Mouse (Mus musculus) induced T-regulatory cell, adult 2 months (primary cell): ENCODE measurements around the gene Ccdc87.
"Not testable (repeated sequence)": the region's sequence is repeated elsewhere in the genome, so short reads cannot be mapped to it uniquely, and the experiment has no call there.

Experiments used
- DNase-seq: peaks from one replicate; pipeline ENCODE4 v3.0.0-alpha.2; 2012; ENCODE audit warnings: low read depth

The Ccdc87 gene

GRCm38 (mm10) chr19:4838526-4839140 lies 533 bp upstream of the Ccdc87 start:
- DNase-seq = no peak

DNA sequence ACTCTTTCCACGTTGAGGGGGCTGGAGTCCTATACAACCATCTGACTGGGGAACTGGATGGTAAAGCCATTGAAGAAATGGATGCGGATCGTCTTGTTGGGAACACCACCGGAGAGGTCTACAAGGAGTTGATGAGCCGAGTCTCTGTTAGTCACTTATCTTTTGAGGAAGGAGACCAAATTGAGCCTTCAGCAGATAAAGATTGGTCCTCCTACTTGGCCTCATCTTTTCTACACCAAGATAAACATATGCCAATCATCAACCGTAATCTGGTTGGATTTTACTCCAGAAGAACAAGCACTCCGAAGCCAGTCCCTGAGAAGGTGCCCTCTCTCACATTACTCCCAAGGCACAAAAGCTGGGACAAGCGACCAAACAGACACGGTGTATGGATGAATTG lies 1.7 kb downstream of the Ccdc87 start:
- DNase-seq = no peak

- DNase-seq = peak; percentile 70
These were observed 3.4 kb downstream of the Ccdc87 start for GRCm38 (mm10) chr19:4842611-4843010.

- DNase-seq = peak; percentile 17
These were observed 6.7 kb downstream of the Ccdc87 start for GRCm38 (mm10) chr19:4845846-4846245.

- DNase-seq = peak; percentile 75
These were observed 8.3 kb downstream of the Ccdc87 start for GRCm38 (mm10) chr19:4847490-4847889.

DNA sequence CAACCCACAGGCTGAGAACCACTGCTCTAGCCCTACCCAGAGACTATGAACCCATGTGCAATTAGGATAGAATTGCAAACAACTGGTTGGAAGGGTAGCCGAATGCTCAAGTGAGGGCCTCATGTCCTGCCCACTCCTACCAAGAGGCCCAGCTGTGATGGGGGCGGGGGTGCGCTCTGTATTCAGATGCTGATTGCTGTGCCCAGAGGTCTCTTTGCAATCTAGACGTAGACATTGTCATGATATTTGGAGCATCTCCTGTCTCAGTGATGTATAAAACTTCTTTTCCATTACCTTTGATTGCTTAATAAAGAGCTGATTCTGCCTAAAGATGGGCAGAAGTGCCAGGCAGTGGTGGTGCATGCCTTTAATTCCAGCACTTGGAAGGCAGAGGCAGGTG lies 10.6 kb downstream of the Ccdc87 start:
- no peak for DNase-seq

DNA sequence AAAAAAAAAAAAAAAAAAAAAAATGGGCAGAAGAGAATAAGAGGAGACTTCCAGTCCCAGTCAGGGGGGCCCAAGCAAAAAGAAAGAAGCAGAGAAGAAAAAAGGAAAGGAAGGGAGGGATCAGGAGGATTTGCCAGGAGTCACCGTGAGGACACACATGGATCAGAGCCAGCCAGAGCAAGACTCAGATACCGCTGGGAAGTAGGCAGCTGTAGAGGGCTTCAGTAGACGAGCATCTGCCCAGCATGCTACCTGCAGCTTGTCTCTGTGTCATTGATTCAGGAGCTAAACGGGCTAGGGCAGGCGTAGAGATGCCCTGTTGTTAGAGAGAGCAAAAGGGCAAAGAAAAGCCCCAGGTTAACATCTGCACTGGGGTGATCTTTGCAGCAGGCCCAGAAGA lies 11.1 kb downstream of the Ccdc87 start:
- DNase-seq = no peak

DNA sequence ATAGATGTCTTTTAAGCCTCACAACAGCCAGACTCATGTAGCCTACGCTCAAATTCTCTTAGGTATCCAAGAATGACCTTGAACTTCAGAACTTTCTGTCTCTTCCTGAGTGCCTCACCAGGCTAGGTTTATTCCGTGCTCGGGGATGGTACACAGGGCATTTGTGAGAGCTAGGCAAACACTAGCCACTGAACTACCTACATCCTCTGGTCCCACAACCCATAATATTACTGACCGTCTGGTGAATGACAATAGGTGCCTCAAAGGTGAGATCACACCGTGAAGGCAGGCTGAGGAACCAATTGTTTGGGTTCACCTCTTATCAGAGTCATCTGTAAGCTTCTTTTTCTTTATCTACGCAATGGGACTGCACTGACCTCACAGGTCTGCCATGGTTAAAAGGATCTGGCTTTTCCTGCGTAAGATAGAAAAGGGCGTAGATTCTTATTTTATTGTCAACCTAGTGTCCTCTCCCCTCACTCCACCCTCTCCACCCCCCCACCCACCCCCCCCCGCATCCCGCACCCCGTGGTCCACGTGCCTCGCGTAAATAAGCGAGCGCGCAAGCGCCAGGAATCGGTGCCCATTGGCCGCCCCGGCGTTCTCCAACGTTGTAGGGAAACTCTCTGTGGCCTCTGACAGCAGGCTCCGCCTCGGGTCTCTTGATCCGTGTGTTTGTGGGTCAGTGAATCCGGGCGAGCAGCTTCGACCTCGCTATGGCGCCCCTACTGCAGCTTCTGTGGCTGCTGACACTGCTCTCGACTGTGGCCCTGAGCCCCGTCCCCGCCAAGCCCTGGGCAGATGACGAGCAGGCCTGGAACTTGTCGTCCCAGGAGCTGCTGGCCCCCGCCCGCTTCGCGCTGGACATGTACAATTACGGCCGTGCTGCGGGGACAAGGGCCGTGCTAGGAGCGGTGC lies 15.6 kb downstream of the Ccdc87 start, which contains the start of gene Ctsf:
Gene Ctsf (plus strand): TSS at position 579 of the 918 bp plus-strand sequence.
- DNase-seq = peak; percentile 42

DNA sequence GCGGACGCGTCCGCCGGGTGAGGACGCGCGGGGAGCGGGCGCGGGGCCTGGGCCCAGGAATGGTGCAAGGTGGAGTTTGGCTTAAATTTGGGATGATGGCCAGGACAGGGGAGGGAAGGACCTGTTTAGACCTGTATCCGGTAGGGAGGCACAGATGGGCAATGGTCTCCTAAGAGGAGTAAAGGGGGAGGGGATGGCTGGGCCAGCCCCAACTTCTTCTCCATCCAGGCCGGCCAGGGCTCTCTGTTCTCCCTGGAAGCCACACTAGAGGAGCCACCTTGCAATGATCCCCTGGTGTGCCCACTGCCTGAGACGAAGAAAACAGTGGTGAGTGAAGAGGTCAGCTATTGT lies 16.3 kb downstream of the Ccdc87 start:
- no peak for DNase-seq

DNA sequence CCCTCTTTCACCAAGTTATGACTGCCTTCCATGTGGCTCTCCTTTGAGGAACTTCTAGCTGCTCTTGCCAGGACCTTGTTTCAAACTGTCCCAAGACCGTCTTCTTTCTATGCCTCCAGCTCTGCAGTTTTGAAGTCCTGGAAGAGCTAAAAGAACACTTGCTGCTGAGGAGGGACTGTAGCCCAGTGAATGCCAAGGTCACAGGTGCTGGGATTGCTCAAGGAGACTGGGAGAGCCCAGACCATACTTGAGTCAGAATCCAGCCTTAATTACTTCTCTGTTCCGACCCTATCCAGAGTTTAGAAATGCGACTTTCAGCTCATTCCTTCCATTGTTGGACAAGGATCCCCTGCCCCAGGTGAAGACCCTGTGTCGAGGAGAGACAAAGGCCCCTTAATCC lies 16.8 kb downstream of the Ccdc87 start:
- DNase-seq = no peak

- no peak for DNase-seq
These were observed 19.9 kb downstream of the Ccdc87 start for GRCm38 (mm10) chr19:4859081-4859480.

GRCm38 (mm10) chr19:4863048-4863447 lies 23.9 kb downstream of the Ccdc87 start:
- DNase-seq = no peak

DNA sequence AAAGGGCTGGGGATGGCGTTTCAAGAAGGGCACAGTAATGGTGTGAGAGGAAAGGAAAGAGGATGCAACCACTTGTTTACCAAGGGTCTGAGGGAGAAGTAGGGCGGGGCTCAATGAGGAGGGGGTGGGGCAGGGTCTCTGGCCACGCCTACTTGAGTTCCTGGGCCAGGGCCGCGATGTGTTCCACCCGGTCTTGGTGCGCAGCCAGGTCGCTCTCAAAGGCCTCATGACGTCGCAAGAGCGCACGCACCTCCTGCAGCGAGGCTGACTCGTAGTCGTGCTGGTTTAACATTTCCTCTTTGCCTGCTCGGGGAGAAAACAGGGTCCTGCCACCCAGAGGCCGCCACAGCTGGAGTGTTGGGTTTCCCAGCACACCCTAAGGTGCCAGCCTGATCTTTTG lies 26.0 kb downstream of the Ccdc87 start:
- DNase-seq = peak; percentile 62

- DNase-seq = not testable (repeated sequence)
These were observed 35.4 kb downstream of the Ccdc87 start for GRCm38 (mm10) chr19:4874613-4875012.

DNA sequence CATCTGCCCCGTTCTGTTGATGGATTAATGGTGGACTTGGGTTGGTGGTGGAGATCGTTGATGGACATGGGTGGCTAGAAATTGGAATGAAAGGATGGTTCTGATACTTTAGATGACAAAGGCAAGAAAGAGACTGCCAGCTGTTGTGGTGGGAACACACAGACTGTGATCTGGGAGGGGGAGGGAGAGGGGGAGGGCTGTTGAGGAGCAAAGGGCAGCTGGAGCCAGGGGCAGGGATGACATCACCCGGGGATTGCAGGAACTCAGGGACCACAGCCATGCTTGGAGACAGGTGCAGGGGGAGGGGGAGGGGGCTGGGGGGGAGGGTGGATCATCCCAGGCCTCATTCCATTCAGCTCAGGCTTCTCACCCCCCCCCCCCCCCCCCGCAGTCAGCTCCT lies 37.1 kb downstream of the Ccdc87 start:
- DNase-seq = no peak

GRCm38 (mm10) chr19:4876755-4877154 lies 37.6 kb downstream of the Ccdc87 start:
- DNase-seq = no peak

DNA sequence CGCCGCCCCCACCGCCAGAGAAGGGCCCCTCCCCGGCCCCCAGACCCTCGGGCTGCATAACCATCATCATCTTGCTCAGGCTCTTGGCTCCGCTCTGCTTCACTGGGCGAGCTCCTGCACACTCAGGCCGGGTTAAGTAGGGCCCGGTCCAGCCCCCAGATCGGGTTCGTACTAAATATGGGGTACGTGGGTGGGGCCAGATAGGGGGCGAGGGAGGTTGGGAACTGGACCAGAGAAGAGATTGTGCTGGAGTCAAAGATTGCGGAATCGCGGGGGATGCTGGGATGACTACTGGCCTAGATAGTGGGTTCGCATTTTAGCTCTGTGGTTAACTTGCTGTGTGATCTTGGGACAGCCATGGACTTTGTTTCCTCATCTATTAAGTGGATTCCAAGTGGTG lies 38.6 kb downstream of the Ccdc87 start, which contains the start of gene Actn3:
Gene Actn3 (minus strand): TSS at position 125 of the 400 bp plus-strand sequence.
- DNase-seq = no peak

DNA sequence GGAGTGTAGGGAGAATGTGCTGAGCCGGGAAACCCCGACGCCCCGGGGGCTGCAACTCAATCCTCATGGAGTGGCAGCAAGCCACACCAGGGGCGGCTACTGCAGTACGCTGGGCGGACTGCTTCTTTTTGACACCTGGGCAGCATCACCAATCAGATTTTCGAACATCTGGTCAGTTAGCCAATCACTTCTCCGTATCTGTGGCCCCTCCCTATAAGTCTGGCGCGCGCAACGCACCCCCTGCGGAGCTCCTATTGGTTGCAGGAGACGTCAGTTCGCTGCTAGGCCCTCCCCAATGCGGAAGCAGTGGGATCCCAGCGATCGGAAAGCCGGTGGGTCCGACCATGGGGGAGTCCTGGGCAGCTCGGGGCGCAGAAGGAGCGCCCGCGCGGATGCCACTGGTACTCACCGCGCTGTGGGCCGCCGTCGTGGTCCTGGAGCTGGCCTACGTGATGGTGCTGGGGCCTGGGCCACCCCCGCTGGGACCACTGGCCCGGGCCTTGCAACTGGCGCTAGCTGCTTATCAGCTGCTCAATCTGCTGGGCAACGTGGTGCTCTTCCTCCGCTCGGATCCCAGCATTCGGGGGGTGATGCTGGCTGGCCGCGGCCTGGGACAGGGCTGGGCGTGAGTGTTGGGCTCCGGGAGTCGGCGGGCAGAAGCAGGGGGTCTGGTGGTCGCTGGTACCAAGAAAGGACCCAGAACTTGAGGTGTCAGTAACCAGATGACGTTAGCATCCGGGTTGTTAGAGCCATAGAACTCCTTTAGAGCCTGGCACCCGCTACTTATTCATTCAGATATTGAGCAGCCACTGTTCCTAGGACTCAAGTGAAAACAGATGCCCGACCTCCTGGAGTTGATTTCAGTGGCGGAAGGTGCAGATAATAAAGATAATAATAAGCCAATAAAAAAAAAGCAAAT lies 39.5 kb downstream of the Ccdc87 start, which contains the start of gene Zdhhc24:
Gene Zdhhc24 (plus strand): TSS at position 264 of the 919 bp plus-strand sequence.
- peak; percentile 97 for DNase-seq

DNA sequence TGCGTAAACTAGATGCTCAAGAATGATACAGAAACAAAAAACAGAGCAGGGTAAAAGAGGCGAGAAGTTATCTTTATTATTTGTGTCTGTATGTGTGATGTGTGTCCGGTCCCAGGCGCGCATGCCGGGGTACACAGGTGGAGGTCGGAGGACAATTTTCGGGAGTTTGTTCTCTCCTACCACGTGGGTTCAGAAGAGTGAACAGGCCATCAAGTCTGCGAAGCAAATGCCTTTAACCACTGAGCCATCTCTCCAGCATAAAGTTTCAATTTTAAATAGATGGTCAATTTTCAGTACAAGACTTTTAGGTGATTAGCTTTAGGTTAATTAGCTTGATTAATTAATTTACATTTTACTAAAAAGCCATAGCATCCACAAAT lies 40.1 kb downstream of the Ccdc87 start:
- no peak for DNase-seq

GRCm38 (mm10) chr19:4883961-4884360 lies 44.8 kb downstream of the Ccdc87 start:
- DNase-seq = no peak

DNA sequence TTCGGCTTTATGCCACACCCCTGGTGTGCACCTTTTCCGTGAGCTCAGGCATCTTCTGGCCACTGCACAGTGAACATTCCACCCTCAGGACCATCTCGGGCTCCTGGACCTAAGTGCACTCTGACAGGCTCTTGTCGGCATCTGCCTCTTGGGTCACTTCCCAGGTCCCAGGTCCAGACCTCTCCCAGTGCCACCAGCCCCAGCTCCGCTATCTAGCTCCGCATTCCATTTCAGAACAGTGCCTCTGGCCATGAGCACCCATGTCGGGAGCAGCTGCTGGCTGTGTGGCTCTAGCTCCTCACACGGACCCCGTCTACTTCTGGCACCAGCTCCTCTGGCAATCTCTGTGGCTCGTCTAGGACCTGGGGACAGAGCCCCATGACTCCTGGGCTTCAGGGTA lies 50.6 kb downstream of the Ccdc87 start:
- no peak for DNase-seq

DNA sequence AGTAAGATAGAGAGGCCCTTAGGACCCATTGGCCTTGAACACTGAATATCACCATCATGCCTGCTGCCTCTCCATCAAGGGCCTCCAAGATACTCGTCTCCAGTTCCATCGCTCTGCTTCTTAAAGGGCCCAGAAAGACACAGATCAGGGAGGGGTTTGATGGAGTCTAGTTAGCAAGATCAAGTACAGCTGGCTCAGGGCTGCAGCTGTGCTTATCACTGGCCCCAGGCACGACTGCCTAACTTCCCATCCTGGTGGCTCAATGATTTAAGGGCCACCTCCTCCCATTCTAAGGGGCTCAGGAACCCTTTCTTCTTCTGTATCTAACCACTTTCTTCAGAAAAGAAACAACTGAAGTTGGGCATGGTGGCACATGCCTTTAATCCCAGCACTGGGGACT lies 52.6 kb downstream of the Ccdc87 start:
- DNase-seq = no peak
